Mouse (Mus musculus): ENCODE results near the gene Tgm4. TPM values are rescaled to one million over a fixed set of nuclear protein-coding genes. Genes with fewer than 3 reads are reported as not detected.

Gene Tgm4
- total RNA-seq, 2 experiments from 2014 or later = 1.3 to 1.4 TPM

- DNase-seq (ENCODE audit: low spot score in 2 of 2) = no peak
Measured at GRCm38 (mm10) chr9:123104362-123104761, 69.8 kb downstream of the Tgm4 start.

GRCm38 (mm10) chr9:123107186-123107585 lies 72.7 kb downstream of the Tgm4 start:
- no peak for DNase-seq (ENCODE audit: low spot score in 2 of 2)

- no peak for DNase-seq (ENCODE audit: low spot score in 2 of 2)
Measured at GRCm38 (mm10) chr9:123109188-123109587, 74.7 kb downstream of the Tgm4 start.

- DNase-seq (ENCODE audit: low spot score in 2 of 2) = no peak
Measured at GRCm38 (mm10) chr9:123111751-123112221, 77.3 kb downstream of the Tgm4 start.

- peak; percentile 68 to 71 for DNase-seq (ENCODE audit: low spot score in 2 of 2)
Measured at GRCm38 (mm10) chr9:123112805-123113521, 78.4 kb downstream of the Tgm4 start, which contains the start of the genes Zdhhc3 and Exosc7. Gene Zdhhc3, minus strand, starts transcription at chr9:123113205. Gene Exosc7, plus strand, starts transcription at chr9:123113215.

GRCm38 (mm10) chr9:123113931-123114330 lies 79.4 kb downstream of the Tgm4 start:
- DNase-seq (ENCODE audit: low spot score in 2 of 2) = no peak

GRCm38 (mm10) chr9:123115566-123115965 lies 81.0 kb downstream of the Tgm4 start:
- no peak for DNase-seq (ENCODE audit: low spot score in 2 of 2)

Other genes with a start within 250 kb of the Tgm4 start
- 10 to 100 TPM; 18.6 to 18.8 TPM for gene Tcaim, start 229.2 kb upstream of the Tgm4 start, total RNA-seq (2021)
- under 1 TPM; 0.31 to 0.42 TPM for gene Gm35549, start 190.7 kb upstream of the Tgm4 start, total RNA-seq (2021)
- 100 to 1,000 TPM; 194 to 202 TPM for gene Zfp445, start 168.7 kb upstream of the Tgm4 start, total RNA-seq (2021)
- 10 to 100 TPM; 16.7 to 18.7 TPM for gene Zkscan7, start 149.0 kb upstream of the Tgm4 start, total RNA-seq (2021)
- 10 to 100 TPM in 1 of 2 experiments, 1 to 10 TPM in 1; 10.0 to 13.4 TPM for gene Zfp105, start 111.7 kb upstream of the Tgm4 start, total RNA-seq (2021)
- 10 to 100 TPM; 35.7 to 45.3 TPM for gene 1110059G10Rik, start 83.7 kb upstream of the Tgm4 start, total RNA-seq (2021)
- 10 to 100 TPM; 21.2 to 26.0 TPM for gene Kif15, start 83.7 kb upstream of the Tgm4 start, total RNA-seq (2021)
- 10 to 100 TPM; 24.5 to 29.4 TPM for gene Tmem42, start 13.4 kb upstream of the Tgm4 start, total RNA-seq (2021)
- 10 to 100 TPM; 77.9 to 81.1 TPM for gene Zdhhc3, start 78.5 kb downstream of the Tgm4 start, total RNA-seq (2021)
- gene Exosc7, start 78.5 kb downstream of the Tgm4 start, total RNA-seq (2021) = 10 to 100 TPM; 55.3 to 60.2 TPM
- 10 to 100 TPM; 37.2 to 44.0 TPM for gene Clec3b, start 116.2 kb downstream of the Tgm4 start, total RNA-seq (2021)
- 1 to 10 TPM in 1 of 2 experiments, under 1 TPM in 1; 0.73 to 2.6 TPM for gene Cdcp1, start 181.3 kb downstream of the Tgm4 start, total RNA-seq (2021)
- 10 to 100 TPM; 25.0 to 25.7 TPM for gene Tmem158, start 226.0 kb downstream of the Tgm4 start, total RNA-seq (2021)

Measured in adrenal gland, postnatal 4 days (tissue).